Mouse (Mus musculus) megakaryocyte, embryonic 14.5 days (primary cell): ENCODE measurements around the gene Gpr183.

ENCODE experiments used
- FLI1 ChIP-seq: IDR thresholded peaks from 2 replicates; pipeline ENCODE4 v1.6.1; 2012; ENCODE audit warnings: low read length, inconsistent platforms, mixed read lengths
- GATA1 ChIP-seq: IDR thresholded peaks from 3 replicates; pipeline ENCODE4 v1.6.1; 2012; ENCODE audit warnings: mixed read lengths, low read length, inconsistent platforms, borderline replicate concordance

- no peak for TF ChIP-seq FLI1
- no peak; the same call in 2 of the 3 replicates for TF ChIP-seq GATA1
These were observed 35.6 kb downstream of the Gpr183 start for GRCm38 (mm10) chr14:121929243-121929951.
